Mouse (Mus musculus) heart, embryonic 12.5 days (tissue): ENCODE results near the gene Gfra1. TPM values are rescaled to one million over a fixed set of nuclear protein-coding genes. Genes with fewer than 3 reads are reported as not detected.

ENCODE experiments used
- ATAC-seq: fragments of 200-750 bp; cut with Nextera tagmentation; 2 replicates; pipeline ENCODE4 v1.8.0; 2017; ENCODE audit warnings: moderate TSS enrichment, moderate library complexity; ENCODE audit not compliant: insufficient number of reproducible peaks, low FRiP score
- H3K27ac ChIP-seq: fragments of 300-500 bp; sonication (generic); 2 replicates; pipeline ENCODE4 v1.5.1; 2016; ENCODE audit warnings: mild to moderate bottlenecking, moderate library complexity; ENCODE audit not compliant: poor library complexity, severe bottlenecking
- H3K27me3 ChIP-seq: fragments of 300-500 bp; sonication (generic); replicated peaks from 2 replicates; pipeline ENCODE4 v1.6.1; 2016; ENCODE audit warnings: mild to moderate bottlenecking, moderate library complexity
- H3K36me3 ChIP-seq: fragments of 300-500 bp; sonication (generic); 2 replicates; pipeline ENCODE4 v1.6.1; 2016; ENCODE audit warnings: mild to moderate bottlenecking, moderate library complexity
- H3K4me1 ChIP-seq: fragments of 300-500 bp; sonication (generic); replicated peaks from 2 replicates; pipeline ENCODE4 v1.6.1; 2016; ENCODE audit warnings: mild to moderate bottlenecking
- H3K4me2 ChIP-seq: fragments of 300-500 bp; sonication (generic); 2 replicates; pipeline ENCODE4 v1.6.1; 2016; ENCODE audit warnings: mild to moderate bottlenecking, moderate library complexity
- H3K4me3 ChIP-seq: fragments of 300-500 bp; sonication (generic); 2 replicates; pipeline ENCODE4 v1.5.1; 2016; ENCODE audit warnings: mild to moderate bottlenecking
- H3K9ac ChIP-seq: fragments of 300-500 bp; sonication (generic); 2 replicates; pipeline ENCODE4 v1.6.1; 2016; ENCODE audit warnings: mild to moderate bottlenecking, moderate library complexity
- H3K9me3 ChIP-seq: fragments of 300-500 bp; sonication (generic); replicated peaks from 2 replicates; pipeline ENCODE4 v1.6.1; 2016; ENCODE audit warnings: mild to moderate bottlenecking, moderate library complexity
- WGBS: fragments of 180-500 bp; shearing (Covaris S2); methylation state at CpG from one replicate; pipeline ENCODE4 v1.1.7; 2016; 5-methylcytosine and 5-hydroxymethylcytosine counted together
- polyA plus RNA-seq: library from polyadenylated mRNA; unstranded; fragments of >200 nt; fragmentation: Nextera tagmentation; extraction: Ambion mirVana; gene quantifications from 2 replicates; pipeline ENCODE4 v1.2.1, GENCODE M21; 2016

Gene Gfra1
- polyA plus RNA-seq, 1 experiment from 2014 or later, result 6.1 TPM

DNA sequence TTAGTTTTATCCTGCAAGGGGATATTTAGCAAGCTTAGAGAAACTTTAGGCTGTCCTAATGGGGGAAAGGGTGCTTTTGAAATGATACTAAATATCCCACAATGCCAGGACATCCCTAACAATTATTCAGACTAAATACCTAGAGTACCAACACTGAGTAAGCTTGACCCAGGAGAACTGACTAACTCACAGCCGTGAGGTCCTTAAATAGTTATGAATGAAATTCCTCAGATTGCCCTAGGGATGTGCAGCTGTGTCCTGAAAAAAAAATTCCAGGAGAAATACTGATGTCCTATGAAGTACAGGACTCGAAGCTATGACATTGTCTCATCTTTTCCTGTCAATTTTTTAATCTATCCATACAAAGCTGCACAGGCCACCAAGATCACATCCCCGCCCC is 201.5 kb downstream of the Gfra1 start:
- Histone ChIP-seq H3K9me3 (no peaks in the 10 kb centered on the region), H3K4me3 (no peak overlapping the region), H3K4me2 (no peak overlapping the region), H3K4me1 (peaks cover 11% of the 10 kb centered on the region; the same call in 1 of the 2 replicates), H3K27ac (no peak overlapping the region), H3K27me3 (peaks cover 52% of the 10 kb centered on the region), H3K36me3 (no peaks in the 10 kb centered on the region), H3K9ac (no peak overlapping the region)
- 49% methylated on average over 3 of the region's 3 CpGs for WGBS
- ATAC-seq, result no peak

GRCm38 (mm10) chr19:58251698-58252097 is 204.0 kb downstream of the Gfra1 start:
- Histone ChIP-seq H3K4me2 (no peak overlapping the region), H3K27ac (no peak overlapping the region), H3K27me3 (peaks cover 56% of the 10 kb centered on the region), H3K4me1 (peaks cover 11% of the 10 kb centered on the region; the same call in 1 of the 2 replicates), H3K36me3 (no peaks in the 10 kb centered on the region), H3K9me3 (no peaks in the 10 kb centered on the region), H3K4me3 (no peak overlapping the region), H3K9ac (no peak overlapping the region)
- WGBS, result 72% methylated on average over 4 of the region's 4 CpGs
- no peak for ATAC-seq

DNA sequence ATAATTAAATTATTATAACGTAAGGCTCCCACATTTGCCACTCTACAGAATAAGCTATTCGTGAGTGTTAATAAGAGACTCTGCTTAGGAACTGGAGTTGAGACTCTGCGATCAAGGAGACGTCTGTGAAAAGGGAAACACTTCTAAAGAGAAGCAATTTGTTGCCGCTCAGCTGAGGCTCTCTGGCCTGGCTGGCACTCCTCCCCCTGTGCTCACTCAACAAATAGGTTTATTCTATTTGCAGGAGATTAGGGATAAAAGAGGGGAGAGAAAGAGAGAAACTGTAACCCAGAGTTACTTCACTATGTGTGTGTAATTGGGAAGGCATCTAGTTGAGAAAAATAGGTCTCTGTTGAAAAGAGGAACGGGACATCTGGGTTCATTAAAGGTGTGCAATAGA is 204.6 kb downstream of the Gfra1 start:
- no peaks in the 10 kb centered on the region for H3K9me3 ChIP-seq
- H3K4me1 ChIP-seq, result peaks cover 11% of the 10 kb centered on the region; the same call in 1 of the 2 replicates
- H3K4me3 ChIP-seq, result no peak overlapping the region
- H3K36me3 ChIP-seq, result no peaks in the 10 kb centered on the region
- H3K27ac ChIP-seq, result no peak overlapping the region
- no peak overlapping the region for H3K4me2 ChIP-seq
- H3K9ac ChIP-seq, result no peak overlapping the region
- ATAC-seq, result no peak
- H3K27me3 ChIP-seq, result peaks cover 56% of the 10 kb centered on the region
- WGBS, result 55% methylated on average over 6 of the region's 6 CpGs

DNA sequence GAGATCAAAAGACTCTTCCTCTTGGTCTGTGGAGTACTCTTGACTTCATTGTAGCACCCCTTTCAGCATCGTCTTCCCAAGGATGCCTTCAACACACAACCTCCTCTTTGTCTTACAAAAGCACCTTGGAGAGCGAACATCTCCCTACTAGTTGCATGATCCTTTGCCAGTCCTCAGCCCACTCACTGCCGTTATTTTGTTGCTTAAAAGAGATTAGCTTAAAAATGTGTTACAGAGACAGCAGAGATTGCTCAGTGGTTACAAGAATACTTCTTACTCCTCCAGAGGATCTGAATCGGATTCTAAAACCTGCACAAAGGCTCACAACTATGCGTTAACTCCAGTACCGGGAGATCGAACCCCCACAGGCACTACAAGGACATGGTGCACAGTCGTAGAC is 205.5 kb downstream of the Gfra1 start:
- ATAC-seq, result no peak
- Histone ChIP-seq H3K9ac (no peak overlapping the region), H3K4me2 (no peak overlapping the region), H3K27me3 (peaks cover 62% of the 10 kb centered on the region), H3K9me3 (no peaks in the 10 kb centered on the region), H3K4me1 (peaks cover 11% of the 10 kb centered on the region; the same call in 1 of the 2 replicates), H3K27ac (no peak overlapping the region), H3K36me3 (no peaks in the 10 kb centered on the region), H3K4me3 (no peak overlapping the region)
- 77% methylated on average over 8 of the region's 8 CpGs for WGBS

- Histone ChIP-seq H3K9me3 (no peaks in the 10 kb centered on the region), H3K36me3 (no peaks in the 10 kb centered on the region), H3K27ac (no peak overlapping the region), H3K4me3 (no peak overlapping the region), H3K4me2 (no peak overlapping the region), H3K27me3 (peaks cover 24% of the 10 kb centered on the region), H3K4me1 (peaks cover 14% of the 10 kb centered on the region), H3K9ac (no peak overlapping the region)
- ATAC-seq, result no peak
- 57% methylated on average over 4 of the region's 4 CpGs for WGBS
Observed at GRCm38 (mm10) chr19:58244148-58244547, 211.6 kb downstream of the Gfra1 start.

DNA sequence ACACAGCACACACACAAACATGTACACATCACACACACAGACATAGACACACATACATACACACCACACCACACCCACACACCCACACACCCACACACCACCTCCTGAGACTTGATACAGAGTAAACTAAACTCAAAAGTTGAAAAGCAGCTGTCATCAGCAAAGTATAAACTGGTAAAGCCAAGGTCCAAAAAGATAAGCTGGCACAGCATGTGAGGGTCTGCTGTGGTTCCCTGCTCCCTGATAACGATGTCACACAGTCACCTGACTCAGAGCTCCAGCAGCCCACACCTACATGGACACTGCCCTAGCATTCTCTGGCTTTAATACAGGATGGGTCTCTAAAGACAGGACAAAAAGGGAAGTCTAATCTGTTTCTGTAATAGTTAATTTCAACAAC is 212.1 kb downstream of the Gfra1 start:
- no peak for ATAC-seq
- Histone ChIP-seq H3K9me3 (no peaks in the 10 kb centered on the region), H3K36me3 (no peaks in the 10 kb centered on the region), H3K4me2 (no peak overlapping the region), H3K4me3 (no peak overlapping the region), H3K4me1 (peaks cover 14% of the 10 kb centered on the region), H3K9ac (no peak overlapping the region), H3K27ac (no peak overlapping the region), H3K27me3 (peaks cover 20% of the 10 kb centered on the region)
- 33% methylated on average over 1 of the region's 1 CpGs for WGBS

GRCm38 (mm10) chr19:58238325-58238724 is 217.4 kb downstream of the Gfra1 start:
- peaks cover 2% of the 10 kb centered on the region for H3K4me1 ChIP-seq
- no peaks in the 10 kb centered on the region for H3K9me3 ChIP-seq
- no peak overlapping the region for H3K27ac ChIP-seq
- no peaks in the 10 kb centered on the region for H3K36me3 ChIP-seq
- no peak overlapping the region for H3K4me3 ChIP-seq
- no peak overlapping the region for H3K9ac ChIP-seq
- no peak overlapping the region for H3K4me2 ChIP-seq
- no peaks in the 10 kb centered on the region; the same call in 1 of the 2 replicates for H3K27me3 ChIP-seq
- 71% methylated on average over 8 of the region's 8 CpGs for WGBS
- ATAC-seq, result no peak

GRCm38 (mm10) chr19:58227725-58228124 is 228.0 kb downstream of the Gfra1 start:
- Histone ChIP-seq H3K4me3 (no peak overlapping the region), H3K27me3 (0 out of 2 replicates have a peak, but pooled peaks cover 7% of the 10 kb centered on the region), H3K9ac (no peak overlapping the region), H3K27ac (no peak overlapping the region), H3K36me3 (no peaks in the 10 kb centered on the region), H3K4me1 (no peaks in the 10 kb centered on the region), H3K9me3 (no peaks in the 10 kb centered on the region), H3K4me2 (no peak overlapping the region)
- 80% methylated on average over 9 of the region's 9 CpGs for WGBS
- no peak for ATAC-seq

GRCm38 (mm10) chr19:58226882-58227281 is 228.8 kb downstream of the Gfra1 start:
- Histone ChIP-seq H3K9ac (no peak overlapping the region), H3K4me2 (no peak overlapping the region), H3K27me3 (0 out of 2 replicates have a peak, but pooled peaks cover 7% of the 10 kb centered on the region), H3K36me3 (no peaks in the 10 kb centered on the region), H3K4me1 (no peaks in the 10 kb centered on the region), H3K27ac (no peak overlapping the region), H3K9me3 (no peaks in the 10 kb centered on the region), H3K4me3 (no peak overlapping the region)
- ATAC-seq, result no peak
- WGBS, result 57% methylated on average over 3 of the region's 3 CpGs

- Histone ChIP-seq H3K4me1 (no peaks in the 10 kb centered on the region), H3K4me3 (no peak overlapping the region), H3K27ac (no peak overlapping the region), H3K27me3 (0 out of 2 replicates have a peak, but pooled peaks cover 4% of the 10 kb centered on the region), H3K4me2 (no peak overlapping the region), H3K36me3 (no peaks in the 10 kb centered on the region), H3K9me3 (no peaks in the 10 kb centered on the region), H3K9ac (no peak overlapping the region)
- WGBS, result 80% methylated on average over 25 of the region's 25 CpGs
- no peak for ATAC-seq
Observed at GRCm38 (mm10) chr19:58220061-58220831, 235.5 kb downstream of the Gfra1 start.

DNA sequence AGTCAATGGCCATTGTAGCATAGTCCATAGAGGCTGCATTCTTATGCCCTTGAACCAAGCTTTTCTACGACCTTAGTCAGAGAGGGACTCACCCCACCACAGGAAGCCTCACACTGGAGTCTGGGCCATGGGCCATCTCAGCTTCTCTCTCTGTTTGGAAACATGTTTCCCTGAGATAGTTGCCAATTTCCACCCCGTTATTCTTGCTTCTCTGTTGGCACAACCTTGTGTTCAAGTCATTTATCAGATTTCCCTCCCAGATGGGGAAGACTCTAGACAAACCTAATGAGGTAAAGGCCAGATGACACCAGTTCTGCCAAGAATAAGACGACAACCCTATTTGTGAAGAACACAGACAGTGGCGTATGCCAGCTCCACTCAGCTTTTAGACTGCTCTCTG is 238.1 kb downstream of the Gfra1 start:
- Histone ChIP-seq H3K4me2 (no peak overlapping the region), H3K27me3 (no peaks in the 10 kb centered on the region), H3K27ac (no peak overlapping the region), H3K9ac (no peak overlapping the region), H3K36me3 (no peaks in the 10 kb centered on the region), H3K9me3 (no peaks in the 10 kb centered on the region), H3K4me3 (no peak overlapping the region), H3K4me1 (no peaks in the 10 kb centered on the region)
- 76% methylated on average over 4 of the region's 4 CpGs for WGBS
- ATAC-seq, result no peak
